Mouse (Mus musculus) thymus, adult 2 months (tissue): ENCODE measurements at regions not wholly inside any gene's neighbourhood (a gene's known extent, or its start where the extent isn't known, plus 50 kb on each side); places are given as distances from the start of the nearest gene placed in this dataset.

ENCODE experiments used
- DNase-seq: peaks from one replicate; pipeline ENCODE4 v3.0.0; 2021
- H3K27ac ChIP-seq: fragments of 200-500 bp; 2 replicates; pipeline ENCODE4 v1.5.1; 2012; ENCODE audit warnings: low read length, control low read depth; ENCODE audit not compliant: control insufficient read depth, insufficient read depth
- H3K27me3 ChIP-seq: fragments of 200-500 bp; 2 replicates; pipeline ENCODE4 v1.6.1; 2012; ENCODE audit warnings: mild to moderate bottlenecking, low read length, moderate library complexity, mixed read lengths; ENCODE audit not compliant: control insufficient read depth, insufficient read depth
- H3K36me3 ChIP-seq: fragments of 200-500 bp; 2 replicates; pipeline ENCODE4 v1.6.1; 2012; ENCODE audit warnings: mild to moderate bottlenecking, low read length, moderate library complexity; ENCODE audit not compliant: control insufficient read depth, insufficient read depth
- H3K4me1 ChIP-seq: fragments of 200-500 bp; replicated peaks from 2 replicates; pipeline ENCODE4 v1.6.1; 2012; ENCODE audit warnings: low read length; ENCODE audit not compliant: control insufficient read depth, insufficient read depth
- H3K4me3 ChIP-seq: fragments of 200-500 bp; 2 replicates; pipeline ENCODE4 v1.5.1; 2012; ENCODE audit warnings: mild to moderate bottlenecking, low read length, control low read depth, moderate library complexity; ENCODE audit not compliant: control insufficient read depth, insufficient read depth
- CTCF ChIP-seq: fragments of 200-500 bp; IDR thresholded peaks from 2 replicates; pipeline ENCODE4 v1.5.1; 2012; ENCODE audit warnings: mild to moderate bottlenecking, control low read depth, low read length, moderate library complexity, borderline replicate concordance; ENCODE audit not compliant: control insufficient read depth, poor library complexity, insufficient read depth; ENCODE audit errors: extremely low read depth
- POLR2A ChIP-seq: fragments of 200-500 bp; IDR thresholded peaks from 2 replicates; pipeline ENCODE4 v1.6.1; 2012; ENCODE audit warnings: mild to moderate bottlenecking, low read length, control low read depth, moderate library complexity; ENCODE audit not compliant: control insufficient read depth, poor library complexity, insufficient read depth; ENCODE audit errors: extremely low read depth
- WGBS: fragments of 180-500 bp; shearing (Covaris S2); methylation state at CpG from one replicate; pipeline ENCODE4 v1.1.7; 2018; 5-methylcytosine and 5-hydroxymethylcytosine counted together

GRCm38 (mm10) chr1:194342568-194342967 lies 275.4 kb upstream of the Plxna2 start:
- H3K4me3 ChIP-seq, result no peak overlapping the region
- no peaks in the 10 kb centered on the region for H3K36me3 ChIP-seq
- H3K4me1 ChIP-seq, result no peaks in the 10 kb centered on the region
- no peak overlapping the region for H3K27ac ChIP-seq
- no peaks in the 10 kb centered on the region for H3K27me3 ChIP-seq
- no peak for TF ChIP-seq POLR2A
- no peak for TF ChIP-seq CTCF
- DNase-seq, result no peak
- 85% methylated on average over 1 of the region's 1 CpGs for WGBS

DNA sequence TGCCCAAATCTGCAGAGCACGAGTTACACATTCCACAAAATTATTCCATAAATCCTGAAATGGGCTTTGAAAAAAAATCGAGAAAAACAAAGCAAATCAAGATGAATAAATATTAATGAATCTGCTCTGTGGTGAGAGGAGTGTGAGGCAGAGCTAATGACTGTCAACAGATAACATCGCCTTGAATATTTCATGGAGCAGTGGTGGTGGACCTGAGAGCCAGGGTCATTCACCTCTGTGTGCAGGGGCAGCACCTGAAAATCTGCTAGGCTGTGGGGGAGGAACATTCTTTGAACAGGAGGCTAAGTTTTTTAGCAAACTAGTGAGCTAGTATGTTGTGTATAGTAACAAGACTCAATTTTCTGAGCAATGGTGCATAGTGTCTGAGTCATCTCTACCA lies 276.3 kb upstream of the Plxna2 start:
- Histone ChIP-seq H3K27ac (no peak overlapping the region), H3K27me3 (no peaks in the 10 kb centered on the region), H3K4me3 (no peak overlapping the region), H3K36me3 (no peaks in the 10 kb centered on the region), H3K4me1 (no peaks in the 10 kb centered on the region)
- no peak for TF ChIP-seq POLR2A
- TF ChIP-seq CTCF, result no peak
- 82% methylated on average over 3 of the region's 3 CpGs for WGBS
- no peak for DNase-seq

DNA sequence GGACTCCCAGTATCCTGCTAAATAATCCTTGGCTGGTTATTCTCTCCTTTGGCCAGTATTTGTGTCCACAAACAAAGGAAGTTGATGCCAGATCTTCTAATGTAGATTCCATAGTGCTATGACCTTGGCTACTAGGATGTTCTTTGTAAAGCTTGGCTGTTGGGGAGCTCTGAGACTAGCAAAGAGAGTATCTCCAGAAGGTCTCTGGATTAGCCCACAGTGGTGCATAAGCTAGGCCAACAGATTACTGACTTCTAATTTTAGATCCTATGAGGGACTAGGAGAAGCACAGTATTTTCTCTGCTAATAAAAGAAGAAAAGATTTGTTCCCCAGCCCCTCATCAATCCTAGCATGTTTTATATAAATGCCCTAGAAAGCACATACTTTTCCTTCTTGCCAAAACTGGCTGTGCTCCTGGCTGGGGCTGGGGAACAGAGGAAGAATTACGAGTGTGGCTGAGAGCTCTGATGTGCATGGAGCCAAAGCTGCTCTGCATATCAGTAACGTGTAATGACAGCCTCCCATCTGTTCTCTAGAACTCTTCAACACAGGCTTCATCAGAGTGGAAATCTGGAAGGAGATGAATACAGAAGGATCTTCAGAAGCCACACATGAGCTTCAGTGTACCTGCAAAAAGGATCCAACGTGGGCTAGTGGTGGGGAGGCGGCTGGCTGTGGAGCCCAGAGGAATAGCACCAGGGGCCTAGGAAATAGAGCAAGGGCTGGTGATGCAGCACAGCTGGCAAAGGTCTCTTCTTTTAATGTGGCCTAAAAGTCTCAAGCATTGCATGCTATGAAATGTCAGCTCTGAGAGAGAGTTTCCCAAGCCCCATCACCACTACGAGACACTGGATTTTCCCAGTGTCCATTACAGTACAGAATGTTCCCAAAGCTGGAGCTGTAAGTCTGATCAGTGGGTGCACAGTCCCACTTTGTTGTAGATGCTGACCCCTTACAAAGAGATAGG lies 283.0 kb upstream of the Plxna2 start:
- no peaks in the 10 kb centered on the region for H3K27me3 ChIP-seq
- no peak for TF ChIP-seq CTCF
- no peak for TF ChIP-seq POLR2A
- 86% methylated on average over 5 of the region's 5 CpGs for WGBS
- no peak overlapping the region for H3K4me3 ChIP-seq
- H3K4me1 ChIP-seq, result no peaks in the 10 kb centered on the region
- no peak for DNase-seq
- no peaks in the 10 kb centered on the region for H3K36me3 ChIP-seq
- H3K27ac ChIP-seq, result no peak overlapping the region

- TF ChIP-seq CTCF (no peak), POLR2A (no peak)
- no peak overlapping the region for H3K4me3 ChIP-seq
- no peaks in the 10 kb centered on the region for H3K4me1 ChIP-seq
- no peak overlapping the region for H3K27ac ChIP-seq
- no peak for DNase-seq
- H3K27me3 ChIP-seq, result no peaks in the 10 kb centered on the region
- H3K36me3 ChIP-seq, result no peaks in the 10 kb centered on the region
Measured at GRCm38 (mm10) chr1:194332639-194333038, 285.4 kb upstream of the Plxna2 start.

GRCm38 (mm10) chr1:194330471-194330870 lies 287.5 kb upstream of the Plxna2 start:
- Histone ChIP-seq H3K27ac (no peak overlapping the region), H3K36me3 (no peaks in the 10 kb centered on the region), H3K4me1 (no peaks in the 10 kb centered on the region), H3K4me3 (no peak overlapping the region), H3K27me3 (no peaks in the 10 kb centered on the region)
- no peak for TF ChIP-seq CTCF
- TF ChIP-seq POLR2A, result no peak
- DNase-seq, result no peak
- WGBS, result 93% methylated on average over 1 of the region's 1 CpGs

DNA sequence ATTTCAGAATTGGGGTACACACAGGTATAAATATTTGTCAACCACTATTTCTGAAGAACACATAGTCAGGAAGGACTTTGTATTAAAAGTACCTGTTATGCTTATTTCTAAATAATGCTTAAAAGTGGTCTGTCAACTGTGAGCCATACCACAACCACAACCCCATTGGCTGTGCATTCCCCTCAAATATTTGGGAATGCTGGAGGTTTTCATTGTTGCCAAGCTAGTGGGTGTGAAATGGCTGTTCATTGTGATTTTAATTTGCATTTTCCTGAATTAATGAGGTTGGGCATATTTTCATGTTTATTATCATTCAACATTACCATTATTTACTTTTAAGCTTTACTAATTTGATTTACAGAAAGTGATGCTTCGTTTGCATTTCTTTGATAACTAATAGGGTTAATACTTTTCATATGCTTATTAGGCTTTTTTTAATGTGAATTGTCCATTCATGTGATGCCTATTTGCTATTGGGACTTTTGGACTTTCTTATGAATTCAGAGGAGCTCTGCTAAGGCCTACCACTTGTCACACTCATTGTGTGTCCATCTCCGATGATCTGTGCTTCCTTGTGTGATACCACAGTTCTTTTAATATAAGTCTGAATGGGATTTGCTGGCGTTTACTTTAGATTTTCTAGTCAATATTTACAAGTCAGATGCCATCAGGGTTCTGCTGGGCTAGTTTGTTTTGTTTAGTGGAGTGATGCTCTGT lies 297.5 kb upstream of the Plxna2 start:
- no peaks in the 10 kb centered on the region for H3K36me3 ChIP-seq
- no peak overlapping the region for H3K4me3 ChIP-seq
- WGBS, result 82% methylated on average over 3 of the region's 3 CpGs
- H3K4me1 ChIP-seq, result no peaks in the 10 kb centered on the region
- no peaks in the 10 kb centered on the region for H3K27me3 ChIP-seq
- TF ChIP-seq CTCF (no peak), POLR2A (no peak)
- DNase-seq, result no peak
- H3K27ac ChIP-seq, result no peak overlapping the region

- no peaks in the 10 kb centered on the region for H3K4me1 ChIP-seq
- no peak overlapping the region for H3K4me3 ChIP-seq
- H3K27ac ChIP-seq, result no peak overlapping the region
- TF ChIP-seq POLR2A, result no peak
- no peak for TF ChIP-seq CTCF
- no peak for DNase-seq
- no peaks in the 10 kb centered on the region for H3K36me3 ChIP-seq
- no peaks in the 10 kb centered on the region for H3K27me3 ChIP-seq
Measured at GRCm38 (mm10) chr1:194318351-194318750, 299.7 kb upstream of the Plxna2 start.
